Mouse (Mus musculus): Measurements from ENCODE around the gene Oprl1.

DNA sequence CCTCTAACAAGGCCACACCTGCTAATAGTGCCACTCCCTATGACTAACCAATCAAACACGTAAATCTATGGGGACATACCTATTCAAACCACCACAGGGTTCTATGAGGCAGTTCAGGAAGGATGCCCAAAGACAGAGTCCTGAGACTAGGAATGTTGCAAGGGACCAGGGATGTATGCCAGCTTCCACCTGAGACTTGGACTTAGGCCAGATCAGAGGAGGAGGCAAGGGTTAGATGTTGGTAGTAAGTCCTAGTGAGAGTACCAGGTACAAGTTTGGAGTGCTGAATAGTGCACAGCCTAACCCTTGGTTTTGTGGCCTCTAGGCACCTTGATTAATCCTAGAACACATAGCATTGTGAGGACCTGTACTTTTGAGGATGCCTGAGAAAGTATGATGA, 37.8 kb downstream of the Oprl1 start:
- TF ChIP-seq EP300 (IDR thresholded peaks at IDR 0.05; ENCODE audit: low read depth) (no peak), CTCF (IDR thresholded peaks at IDR 0.05; ENCODE audit: low read depth) (no peak)

All from liver, embryonic 14.5 days (tissue).